Mouse (Mus musculus) urinary bladder, adult 18-20 months (tissue): ENCODE results near the gene Pid1.
"Not testable (repeated sequence)": the region's sequence is repeated elsewhere in the genome, so short reads cannot be mapped to it uniquely, and the experiment has no call there.

Source experiments
- DNase-seq, 2 experiments: peaks; one replicate each; pipeline ENCODE4 v3.0.0; 2022; ENCODE audit warnings: low spot score in 2 of 2, mixed read lengths in 2 of 2

The Pid1 gene

GRCm38 (mm10) chr1:84272951-84273350, 91.0 kb downstream of the Pid1 start:
- no peak for DNase-seq

DNA sequence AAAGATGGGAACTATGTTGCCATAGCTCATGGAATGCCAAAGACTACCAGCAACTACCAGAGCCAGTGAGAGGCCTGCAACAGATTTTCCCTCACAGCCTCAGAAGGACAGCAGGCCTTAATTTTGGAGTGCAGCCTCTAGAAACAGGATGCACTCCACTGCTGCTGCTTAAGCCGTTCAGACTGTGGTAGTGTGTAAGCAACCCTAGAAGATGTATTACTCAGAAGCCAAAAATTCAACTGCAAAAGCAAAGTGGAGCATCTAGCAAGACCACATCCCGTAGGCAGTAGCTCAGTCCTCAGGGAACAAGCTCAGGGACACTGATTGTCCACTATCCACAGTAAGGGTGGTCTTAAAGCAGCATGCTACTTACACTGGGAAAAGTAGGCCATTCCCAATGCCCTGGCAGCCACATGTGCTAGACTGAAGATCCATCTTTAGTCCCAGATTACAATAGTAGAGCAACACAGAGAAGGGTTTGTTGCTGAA, 92.2 kb downstream of the Pid1 start:
- DNase-seq: no peak

GRCm38 (mm10) chr1:84257656-84258055, 106.3 kb downstream of the Pid1 start:
- DNase-seq: no peak

GRCm38 (mm10) chr1:84254361-84254760, 109.6 kb downstream of the Pid1 start:
- DNase-seq: no peak

DNA sequence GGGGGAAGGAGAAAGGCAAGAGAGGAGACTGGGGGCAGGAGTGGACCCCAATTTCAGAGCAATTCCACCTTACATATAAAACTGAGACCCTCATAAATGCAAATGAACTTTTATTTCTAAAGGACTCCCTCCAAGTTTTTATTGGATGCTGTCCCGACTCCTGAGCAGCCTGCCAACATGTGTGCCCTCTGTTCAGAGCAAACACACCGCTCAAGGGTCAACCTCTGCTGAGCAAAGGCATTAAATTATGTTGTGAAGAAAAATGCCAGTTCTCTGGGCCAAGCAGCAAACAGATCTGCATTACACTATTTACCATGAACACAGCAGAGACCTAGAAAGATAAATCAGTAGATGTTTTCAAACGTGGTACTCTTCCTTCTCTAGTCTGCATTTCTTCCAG, 110.1 kb downstream of the Pid1 start:
- DNase-seq: no peak

GRCm38 (mm10) chr1:84251205-84251604, 112.8 kb downstream of the Pid1 start:
- DNase-seq: no peak

DNA sequence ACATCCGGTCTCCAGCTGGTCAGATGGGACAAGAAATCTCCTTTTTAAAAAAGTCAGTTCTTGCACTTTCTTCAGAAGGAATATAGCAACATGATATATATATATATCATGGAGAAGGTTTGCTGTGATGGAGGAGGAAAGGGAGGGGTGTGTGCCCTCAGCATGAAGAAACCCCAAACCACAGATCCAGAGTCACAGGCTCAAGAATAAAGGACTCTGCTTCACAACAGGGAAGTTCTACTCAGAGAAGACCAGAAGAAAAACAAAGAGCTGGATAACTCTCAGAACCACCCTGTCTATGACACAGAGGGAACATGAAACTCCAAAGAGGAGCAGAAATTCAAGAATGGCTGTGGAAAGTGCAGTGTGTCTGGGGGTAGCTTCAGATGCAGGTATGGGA, 113.2 kb downstream of the Pid1 start:
- no peak for DNase-seq

- no peak for DNase-seq
Measured at GRCm38 (mm10) chr1:84249772-84250338, 114.1 kb downstream of the Pid1 start.

GRCm38 (mm10) chr1:84247111-84247510, 116.9 kb downstream of the Pid1 start:
- no peak for DNase-seq

GRCm38 (mm10) chr1:84241192-84241828, 122.7 kb downstream of the Pid1 start:
- DNase-seq: no peak

GRCm38 (mm10) chr1:84240203-84240602, 123.8 kb downstream of the Pid1 start:
- no peak for DNase-seq

DNA sequence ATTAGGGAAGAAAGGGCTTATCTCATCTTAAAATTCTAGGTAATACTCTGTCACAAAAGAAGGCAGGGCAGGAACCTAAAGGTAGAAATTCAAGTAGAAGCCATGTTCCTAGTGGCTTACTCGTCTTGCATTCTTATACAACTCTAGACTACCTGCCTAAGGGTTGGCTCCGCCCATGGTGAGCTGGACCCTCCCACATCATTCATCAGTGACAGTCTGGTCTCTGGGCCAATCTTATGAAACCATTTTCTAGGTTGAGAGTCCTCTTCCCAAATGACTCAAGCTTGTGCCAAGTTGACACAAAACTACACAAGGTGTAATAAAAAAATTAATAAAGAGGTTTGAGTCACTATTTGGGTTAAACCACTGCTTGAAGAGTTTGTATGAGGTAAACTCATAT, 133.5 kb downstream of the Pid1 start:
- no peak for DNase-seq

- peak in 1 of 2 experiments; percentile 57 for DNase-seq
Measured at GRCm38 (mm10) chr1:84225626-84226025, 138.4 kb downstream of the Pid1 start.

GRCm38 (mm10) chr1:84222051-84222450, 141.9 kb downstream of the Pid1 start:
- no peak for DNase-seq

DNA sequence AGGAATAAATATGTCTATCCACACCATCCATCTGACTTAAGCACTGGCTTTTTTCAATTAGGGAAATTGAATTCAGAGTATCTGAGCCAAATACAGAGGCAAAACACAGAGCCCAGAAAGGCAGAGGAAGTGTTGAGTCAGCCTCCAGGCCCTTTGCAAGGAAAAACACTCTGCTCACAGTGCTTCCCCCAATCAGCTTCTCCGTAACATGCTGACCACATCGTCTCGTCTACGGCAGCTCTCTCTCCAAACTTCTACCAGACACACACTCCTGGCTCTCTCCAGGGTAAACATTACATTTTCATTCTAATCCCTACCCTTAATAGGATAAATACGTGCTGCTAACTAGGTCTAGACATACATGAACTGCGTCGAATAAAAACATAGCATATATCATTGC, 145.4 kb downstream of the Pid1 start:
- no peak for DNase-seq

DNA sequence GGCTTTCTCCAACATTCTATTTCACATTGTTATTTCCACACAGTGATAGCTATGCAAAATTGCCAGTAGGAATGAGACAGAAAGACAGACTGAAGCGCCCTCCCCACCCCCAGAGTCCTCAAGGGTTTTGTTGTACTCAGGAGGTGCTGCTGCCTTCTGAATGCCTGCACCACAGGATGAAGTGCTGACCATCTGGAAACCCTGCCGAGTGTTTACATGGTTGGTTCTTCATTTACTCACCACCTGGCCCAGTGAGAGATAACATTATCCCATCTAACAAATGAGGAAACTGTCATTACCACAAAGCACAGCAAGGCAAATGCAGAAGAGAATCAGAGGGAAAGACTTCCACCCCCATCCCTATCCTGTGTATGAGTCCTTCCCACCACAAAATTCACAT, 146.2 kb downstream of the Pid1 start:
- DNase-seq: no peak

- no peak for DNase-seq
Measured at GRCm38 (mm10) chr1:84211507-84211906, 152.5 kb downstream of the Pid1 start.

DNA sequence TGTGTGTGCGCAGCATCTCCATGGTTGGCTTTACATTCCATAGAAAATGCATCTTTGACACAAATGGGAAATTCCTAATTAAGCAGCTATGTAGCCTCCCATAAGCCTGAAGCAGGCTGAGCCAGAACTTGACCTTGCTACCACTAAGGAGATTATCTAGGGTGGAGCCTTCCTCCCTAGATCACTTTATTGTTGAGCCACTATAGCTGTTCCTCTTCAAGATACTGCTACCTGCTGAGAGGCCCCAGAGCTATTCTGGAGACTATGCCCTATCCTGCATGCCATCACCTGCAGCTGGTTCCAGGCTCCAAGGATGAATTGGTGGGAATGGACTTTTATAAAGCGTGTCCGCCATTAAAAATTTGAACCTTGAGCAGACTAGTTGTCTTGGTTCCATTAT, 158.2 kb downstream of the Pid1 start:
- DNase-seq: not testable (repeated sequence)

GRCm38 (mm10) chr1:84203494-84203893, 160.5 kb downstream of the Pid1 start:
- DNase-seq: no peak

- DNase-seq: no peak
Measured at GRCm38 (mm10) chr1:84199890-84200289, 164.1 kb downstream of the Pid1 start.

GRCm38 (mm10) chr1:84198887-84199286, 165.1 kb downstream of the Pid1 start:
- no peak for DNase-seq

GRCm38 (mm10) chr1:84192167-84192566, 171.8 kb downstream of the Pid1 start:
- DNase-seq: no peak

DNA sequence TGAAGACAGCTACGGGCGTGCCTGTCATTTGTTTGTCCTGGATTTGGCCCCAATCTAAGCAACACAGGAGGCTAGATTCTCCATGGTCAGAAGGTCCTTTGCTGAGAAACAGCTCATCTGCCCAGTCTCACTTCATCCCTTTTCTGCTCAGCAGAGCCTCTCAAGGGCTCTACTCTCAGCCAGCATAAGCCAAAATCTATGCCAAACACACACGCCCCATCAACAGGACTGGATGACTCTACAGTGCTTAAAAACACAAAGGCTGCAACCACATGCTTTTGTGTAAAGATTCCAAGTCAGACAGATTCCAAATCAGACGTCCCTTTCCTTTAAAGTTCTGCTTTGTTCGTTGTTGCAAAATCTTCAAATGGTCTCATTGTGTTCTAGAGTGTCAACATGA, 174.5 kb downstream of the Pid1 start:
- DNase-seq: no peak
